In the genomic region with DNA sequence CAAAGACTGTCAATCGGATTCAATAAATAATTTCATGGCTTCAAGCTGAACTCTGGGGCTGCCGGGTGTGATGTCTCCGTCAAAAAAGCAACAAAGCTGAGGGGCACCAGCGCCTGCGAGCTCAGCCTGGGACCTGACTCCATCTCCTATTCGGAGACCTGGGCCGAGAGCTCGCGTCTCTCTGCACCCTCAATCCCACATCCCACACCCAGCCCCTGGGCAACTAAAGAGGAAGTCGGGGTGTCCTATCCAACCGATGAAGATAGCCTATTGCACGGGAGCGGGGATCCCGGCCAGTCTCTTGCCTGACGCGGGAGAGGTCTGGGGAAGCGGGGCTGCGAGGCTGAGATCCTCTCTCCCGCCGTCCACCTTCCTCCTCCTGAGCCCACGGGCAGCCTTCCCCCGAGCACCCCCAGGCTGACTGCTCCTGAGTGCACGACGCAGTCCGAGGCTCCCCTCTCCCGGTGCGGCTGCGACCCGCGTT, we compare ENCODE assay signal across 7 mouse cellular contexts. TPM values are rescaled to one million over a fixed set of nuclear protein-coding genes. Genes with fewer than 3 reads are reported as not detected.
DNase-seq lines count a peak whose midpoint lies in the region; ATAC-seq and TF ChIP-seq lines count a peak whose summit lies in the region.

No protein-coding gene starts in this region.

- POLR2A ChIA-PET in Patski (lab: Charles Lee): no interaction called here

- peak overlapping the region; percentile 81 for H3K27ac ChIP-seq in embryonic facial prominence, embryonic 14.5 days (replicated peaks; ENCODE audit: low read depth, low read length)
- peak overlapping the region; percentile 92 for H3K27ac ChIP-seq in hindbrain, embryonic 10.5 days
- H3K27ac ChIP-seq in midbrain, embryonic 15.5 days: peak overlapping the region; percentile 97

- H3K9ac ChIP-seq in embryonic facial prominence, embryonic 14.5 days (ENCODE audit: low read depth, low read length): peak overlapping the region; percentile 87
- peak overlapping the region; percentile 89 for H3K9ac ChIP-seq in midbrain, embryonic 15.5 days

- in situ Hi-C loops in Patski (cut with MboI; ENCODE audit: low pct_unique_long_range_greater_than_20kb): loop anchor here (5.0 kb wide), 2 partner anchors 168 to 258 kb away; no protein-coding TSS in a partner anchor

- DNase-seq in Patski (ENCODE audit: low read depth, low spot score) (no peak), liver (peak; percentile 13)
- DNase-seq in embryonic facial prominence, embryonic 14.5 days (ENCODE audit: low spot score): no peak
- peak; percentile 66 for DNase-seq in hindbrain, embryonic 10.5 days (ENCODE audit: low spot score)
- DNase-seq in thymus, adult 18-20 months: peak; percentile 35 to 56

- H3K9me3 ChIP-seq in E14TG2a.4 (ENCODE audit: low read length): no peaks in the 10 kb centered on the region
- H3K9me3 ChIP-seq in embryonic facial prominence, embryonic 14.5 days (ENCODE audit: control insufficient read depth, low read length): no peaks in the 10 kb centered on the region
- no peaks in the 10 kb centered on the region for H3K9me3 ChIP-seq in hindbrain, embryonic 10.5 days
- H3K9me3 ChIP-seq in midbrain, embryonic 15.5 days: no peaks in the 10 kb centered on the region

- H3K27me3 ChIP-seq in E14TG2a.4 (ENCODE audit: insufficient read depth, low read length) (peaks cover 56% of the 10 kb centered on the region), Patski (no peaks in the 10 kb centered on the region)
- H3K27me3 ChIP-seq in embryonic facial prominence, embryonic 14.5 days (replicated peaks; ENCODE audit: control insufficient read depth, insufficient read depth, low read length): no peaks in the 10 kb centered on the region
- H3K27me3 ChIP-seq in hindbrain, embryonic 10.5 days (ENCODE audit: insufficient read depth, poor library complexity, severe bottlenecking): peaks cover 26% of the 10 kb centered on the region
- no peaks in the 10 kb centered on the region for H3K27me3 ChIP-seq in midbrain, embryonic 15.5 days (replicated peaks)

- ATAC-seq in Patski: peak; percentile 29
- ATAC-seq in embryonic facial prominence, embryonic 14.5 days (ENCODE audit: low read depth): peak; percentile 19; the same call in 1 of the 2 replicates
- ATAC-seq in midbrain, embryonic 15.5 days (replicated peaks): no peak; the same call in 1 of the 2 replicates

- WGBS in embryonic facial prominence, embryonic 14.5 days: 1% methylated on average over 11 of the region's 30 CpGs
- WGBS in hindbrain, embryonic 10.5 days: under 1% methylated on average over 30 of the region's 30 CpGs
- WGBS in midbrain, embryonic 15.5 days: under 1% methylated on average over 30 of the region's 30 CpGs

- TF ChIP-seq CTCF in E14TG2a.4 (conservative IDR thresholded peaks at IDR 0.05; ENCODE audit: low read length) (no peak), Patski (IDR thresholded peaks at IDR 0.05) (no peak)

- H3K4me1 ChIP-seq in E14TG2a.4 (replicated peaks; ENCODE audit: low read depth, low read length): peaks cover 46% of the 10 kb centered on the region
- peaks cover 19% of the 10 kb centered on the region for H3K4me1 ChIP-seq in embryonic facial prominence, embryonic 14.5 days (ENCODE audit: control insufficient read depth, insufficient read depth, low read length)
- peaks cover 18% of the 10 kb centered on the region for H3K4me1 ChIP-seq in hindbrain, embryonic 10.5 days (replicated peaks)
- peaks cover 26% of the 10 kb centered on the region for H3K4me1 ChIP-seq in midbrain, embryonic 15.5 days

- CTCF ChIA-PET in Patski (lab: Charles Lee): interaction anchor here (0.8 to 2.2 kb wide), 7 partner anchors 58 to 270 kb away, joined by 3 to 5 read pairs (median 3); no protein-coding TSS in a partner anchor

- H3K4me2 ChIP-seq in embryonic facial prominence, embryonic 14.5 days (ENCODE audit: low read depth, low read length): peak overlapping the region; percentile 63
- H3K4me2 ChIP-seq in midbrain, embryonic 15.5 days: peak overlapping the region; percentile 72

- H3K36me3 ChIP-seq in E14TG2a.4 (ENCODE audit: insufficient read depth, low read length): no peaks in the 10 kb centered on the region
- H3K36me3 ChIP-seq in embryonic facial prominence, embryonic 14.5 days (ENCODE audit: control insufficient read depth, insufficient read depth, low read length): no peaks in the 10 kb centered on the region
- no peaks in the 10 kb centered on the region for H3K36me3 ChIP-seq in hindbrain, embryonic 10.5 days
- H3K36me3 ChIP-seq in midbrain, embryonic 15.5 days (replicated peaks): no peaks in the 10 kb centered on the region

- peak overlapping the region; percentile 90 for H3K4me3 ChIP-seq in E14TG2a.4 (replicated peaks; ENCODE audit: low read length)
- peak overlapping the region; percentile 87 for H3K4me3 ChIP-seq in embryonic facial prominence, embryonic 14.5 days (ENCODE audit: low read depth, low read length)
- peak overlapping the region; percentile 85 for H3K4me3 ChIP-seq in hindbrain, embryonic 10.5 days
- H3K4me3 ChIP-seq in midbrain, embryonic 15.5 days: peak overlapping the region; percentile 65

RNA-seq across cellular contexts. Expression of gene Ankrd44, which starts 0.7 kb away (rescaled TPM):
- 31.2 TPM for polyA plus RNA-seq in Patski (2021)
- 24.8 and 28.9 TPM in 2 replicates for polyA plus RNA-seq in embryonic facial prominence, embryonic 14.5 days (2014; fragmentation: Nextera tagmentation; extraction: Ambion mirVana)
- polyA plus RNA-seq in hindbrain, embryonic 10.5 days (2016; fragmentation: Nextera tagmentation; extraction: Ambion mirVana): 11.0 and 11.9 TPM in 2 replicates
- polyA plus RNA-seq in midbrain, embryonic 15.5 days (2015; fragmentation: Nextera tagmentation; extraction: Ambion mirVana): 29.6 and 32.3 TPM in 2 replicates

Comparison
In these comparisons a context has a peak if more than half of its experiments do, and no peak if none do; other contexts are left out.
1. DNase-seq: peak in hindbrain, embryonic 10.5 days (single experiment), liver (single experiment) and thymus, adult 18-20 months (2 of 2); none in Patski (single experiment) and embryonic facial prominence, embryonic 14.5 days (single experiment).
2. Peak in every context shown above with its lines, with median percentiles within 50 percentile points of each other: H3K4me3 ChIP-seq and H3K27ac ChIP-seq.